Mouse (Mus musculus) mouse embryonic stem cell (cell line): Measurements from ENCODE around the gene Slc5a10.

Source experiments
- in situ Hi-C, 2 experiments: fragments of 300-500 bp; cut with MboI; formaldehyde crosslinking; loops; 1 replicate in 1 of 2; 3 replicates in 1 of 2; pipeline ENCODE4 v1.14.3; 2019 to 2020; ENCODE audit warnings: low sequenced_read_pairs in 2 of 2, low pct_unique_long_range_greater_than_20kb in 1 of 2, mixed read lengths in 1 of 2; ENCODE audit not compliant: unreplicated experiment in 1 of 2

The Slc5a10 gene

GRCm38 (mm10) chr11:61713157-61713855 lies 7.3 kb downstream of the Slc5a10 start:
- in situ Hi-C loops = loop anchor here (10.0 kb wide), 2 partner anchors 89 to 299 kb away; no protein-coding TSS in a partner anchor

GRCm38 (mm10) chr11:61708928-61709327 lies 11.7 kb downstream of the Slc5a10 start:
- in situ Hi-C loops = no loop called here

DNA sequence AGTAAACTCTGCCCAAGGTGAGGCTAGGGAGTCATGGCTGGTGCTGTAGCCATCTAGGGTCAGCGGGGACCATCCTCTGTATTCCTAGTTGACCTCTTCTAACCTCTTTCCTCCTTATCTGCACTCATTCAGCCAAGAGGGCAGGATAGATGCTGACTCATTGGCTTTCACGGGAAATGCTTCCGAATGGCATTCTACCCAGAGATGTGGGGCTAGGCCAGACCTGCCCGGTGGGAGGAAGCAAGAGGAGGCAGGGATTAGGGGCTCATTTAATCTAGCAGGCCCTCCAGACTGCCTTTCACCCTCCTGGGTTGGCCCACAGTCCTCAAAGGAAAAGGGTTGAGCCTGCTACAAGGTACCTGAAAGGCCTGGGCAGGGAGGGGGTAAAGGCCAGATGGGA lies 14.4 kb downstream of the Slc5a10 start:
- in situ Hi-C loops = no loop called here

DNA sequence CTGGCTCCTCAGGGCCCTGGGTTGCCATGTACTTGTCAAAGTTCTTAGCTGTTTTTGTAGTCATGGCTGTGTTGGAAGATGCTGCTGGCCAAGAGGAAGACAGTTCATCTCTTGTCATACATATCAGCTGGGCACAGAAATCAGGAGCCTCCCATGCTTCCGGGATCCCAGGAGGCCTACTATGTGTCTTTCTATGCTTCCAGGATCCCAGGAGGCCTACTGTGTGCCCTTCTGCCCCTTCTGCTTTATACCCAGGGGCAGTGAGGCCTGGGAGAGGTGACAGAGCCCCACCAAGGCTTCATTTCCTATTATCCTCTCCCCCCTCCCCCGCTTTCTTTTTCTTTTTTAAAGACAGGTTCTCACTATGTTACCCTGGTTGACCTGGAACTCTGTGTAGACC lies 15.0 kb downstream of the Slc5a10 start:
- in situ Hi-C loops = no loop called here

- in situ Hi-C loops = no loop called here
Observed at GRCm38 (mm10) chr11:61702494-61702893, 18.1 kb downstream of the Slc5a10 start.

GRCm38 (mm10) chr11:61701696-61702095 lies 18.9 kb downstream of the Slc5a10 start:
- in situ Hi-C loops = no loop called here

DNA sequence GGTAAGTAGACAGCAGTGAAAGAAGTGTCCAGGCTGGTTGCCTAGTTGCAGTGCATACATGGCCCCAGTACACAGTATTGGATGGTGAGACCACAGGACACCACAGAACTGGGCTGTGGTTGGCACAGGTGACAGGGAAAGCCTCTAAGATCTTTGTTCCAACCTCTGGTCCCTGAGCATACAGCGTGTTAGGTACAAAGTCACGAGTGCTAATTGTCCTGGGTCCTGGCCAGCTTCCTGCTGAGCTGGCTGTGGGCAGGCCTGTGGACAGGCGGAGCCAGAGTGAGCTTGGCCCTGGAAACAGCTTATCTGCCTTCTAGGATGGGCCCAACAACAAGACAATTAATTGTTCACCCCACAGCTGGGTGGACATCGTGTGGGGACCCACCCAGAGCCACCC lies 20.7 kb downstream of the Slc5a10 start:
- in situ Hi-C loops = no loop called here

DNA sequence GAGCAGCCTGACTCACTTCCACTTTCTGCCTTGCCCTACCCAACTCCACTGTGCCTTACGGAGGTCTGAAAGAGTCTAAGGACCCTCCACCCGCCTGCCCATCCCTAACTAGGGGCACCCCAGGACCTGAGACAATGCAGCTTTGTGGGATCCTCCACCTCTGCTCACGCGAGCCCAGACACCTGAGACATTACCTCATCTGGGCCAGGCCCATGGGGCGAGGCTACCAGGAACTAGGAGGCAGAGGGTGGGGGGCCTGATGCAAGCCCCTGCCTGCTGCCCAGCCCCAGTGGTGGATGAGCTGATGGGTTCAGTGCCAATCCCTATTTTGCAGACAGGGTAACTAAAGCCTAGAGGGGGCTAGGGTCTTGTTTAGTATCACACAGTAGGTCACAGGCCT lies 21.2 kb downstream of the Slc5a10 start:
- in situ Hi-C loops = no loop called here

GRCm38 (mm10) chr11:61698852-61699251 lies 21.8 kb downstream of the Slc5a10 start:
- in situ Hi-C loops = no loop called here

- in situ Hi-C loops = no loop called here
Observed at GRCm38 (mm10) chr11:61692996-61693395, 27.6 kb downstream of the Slc5a10 start.

DNA sequence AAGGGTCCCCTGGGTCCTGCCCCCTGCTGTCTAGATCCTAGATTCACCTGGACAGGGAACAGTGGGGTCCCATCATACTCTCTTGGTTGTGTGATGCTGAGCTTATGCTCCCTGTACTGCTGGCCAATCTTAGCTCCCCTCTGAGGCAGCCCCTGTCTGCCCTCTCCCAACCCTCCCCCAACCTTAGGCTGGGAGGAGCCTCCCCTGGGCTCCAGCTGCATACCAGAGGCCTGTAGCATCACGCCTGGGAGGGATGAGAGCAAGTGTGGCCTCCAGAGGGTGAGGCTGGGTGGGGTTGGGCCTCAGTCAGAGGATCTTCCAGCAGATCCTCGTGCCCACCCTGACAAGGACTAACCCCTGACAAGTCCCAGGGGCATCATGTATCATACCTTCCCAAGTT lies 33.0 kb downstream of the Slc5a10 start:
- in situ Hi-C loops = no loop called here

- in situ Hi-C loops = no loop called here
Observed at GRCm38 (mm10) chr11:61686906-61687453, 33.6 kb downstream of the Slc5a10 start.

GRCm38 (mm10) chr11:61686141-61686540 lies 34.5 kb downstream of the Slc5a10 start:
- in situ Hi-C loops = no loop called here

DNA sequence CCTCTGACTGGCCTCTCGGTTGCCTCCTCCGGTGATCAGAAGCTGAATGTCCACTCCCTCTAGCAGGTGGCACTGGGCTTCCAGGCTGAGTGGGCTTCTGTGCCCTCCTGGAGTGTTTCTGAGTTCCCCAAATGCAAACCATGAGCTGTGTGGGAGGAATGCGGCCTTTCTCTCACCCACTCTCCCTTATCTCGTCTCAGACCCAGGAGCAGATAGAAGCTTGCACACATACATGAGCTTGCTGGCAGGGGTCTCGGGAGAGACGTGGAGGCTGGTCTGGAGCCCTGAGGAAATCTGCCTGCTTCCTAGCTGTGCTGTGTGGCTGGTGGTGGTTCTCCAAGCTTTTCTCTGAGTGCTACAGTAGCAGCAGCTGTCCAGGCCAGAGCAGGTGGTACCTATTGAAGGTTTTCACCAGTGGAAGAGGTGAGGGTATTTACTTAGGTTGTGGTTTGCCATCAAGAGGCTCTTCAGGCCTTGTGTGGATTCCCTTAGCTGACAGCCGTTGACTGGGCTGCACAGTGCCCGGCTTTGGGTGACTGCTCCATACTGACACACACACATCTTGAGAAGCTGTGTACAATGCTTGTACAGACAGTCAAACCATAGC lies 35.4 kb downstream of the Slc5a10 start:
- in situ Hi-C loops = no loop called here

DNA sequence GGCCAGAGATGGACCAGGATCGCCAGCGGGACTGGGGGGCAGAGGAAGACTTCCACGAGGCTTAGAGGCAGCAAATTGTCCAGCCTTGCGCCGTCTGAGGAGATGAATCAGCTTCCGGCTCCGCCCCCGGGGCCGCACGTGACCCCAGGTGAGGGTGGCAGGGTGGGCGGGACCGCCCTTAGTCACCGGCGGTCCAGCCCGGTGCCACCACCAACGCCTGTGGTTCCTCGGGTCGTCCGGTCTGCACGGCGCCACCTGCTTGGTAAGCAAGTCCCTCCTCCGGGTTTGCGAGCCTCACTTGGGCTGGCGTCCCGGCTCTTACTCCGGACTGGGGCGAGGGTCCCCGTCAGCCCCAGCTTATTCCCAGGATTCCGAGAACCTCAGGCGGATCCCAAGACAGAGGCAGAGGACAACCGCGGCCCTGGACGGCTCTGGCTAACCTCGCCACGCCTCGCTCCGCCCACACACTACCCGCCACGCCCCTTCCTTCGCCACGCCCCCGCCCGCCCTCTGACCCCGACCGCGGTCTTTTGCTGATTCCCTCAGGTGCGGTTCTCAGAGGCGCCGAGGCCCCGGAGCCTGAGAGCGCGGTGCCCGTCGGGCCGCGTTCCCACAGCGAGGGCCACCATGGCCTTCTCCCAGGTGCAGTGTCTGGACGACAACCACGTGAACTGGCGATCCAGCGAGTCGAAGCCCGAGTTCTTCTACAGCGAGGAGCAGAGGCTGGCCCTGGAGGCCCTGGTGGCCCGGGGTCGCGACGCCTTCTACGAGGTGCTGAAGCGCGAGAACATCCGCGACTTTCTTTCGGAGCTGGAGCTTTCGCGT lies 36.5 kb downstream of the Slc5a10 start, which contains the start of gene Fam83g:
TSS of gene Fam83g (plus strand) at position 185 of the 825 bp plus-strand sequence.
- in situ Hi-C loops = no loop called here

GRCm38 (mm10) chr11:61679091-61679866 lies 41.3 kb downstream of the Slc5a10 start:
- in situ Hi-C loops = no loop called here

DNA sequence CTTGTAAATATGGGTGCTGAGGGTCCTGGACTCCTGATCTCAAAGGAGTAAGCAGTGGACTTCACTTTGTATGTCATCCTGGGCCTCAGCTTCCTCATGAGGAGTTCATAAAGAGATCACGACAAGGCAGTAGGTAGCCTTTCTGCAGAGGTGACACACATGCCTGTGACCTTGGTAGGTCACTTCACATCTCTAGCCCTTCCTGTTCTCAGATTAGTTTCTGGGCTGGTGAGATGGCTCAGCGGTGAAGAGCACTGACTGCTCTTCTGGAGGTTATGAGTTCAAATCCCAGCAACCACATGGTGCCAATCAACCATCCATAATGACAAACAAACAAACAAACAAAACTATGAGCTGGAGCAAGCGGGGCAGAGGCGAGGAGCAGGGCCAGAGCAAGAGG lies 42.9 kb downstream of the Slc5a10 start:
- in situ Hi-C loops = no loop called here

DNA sequence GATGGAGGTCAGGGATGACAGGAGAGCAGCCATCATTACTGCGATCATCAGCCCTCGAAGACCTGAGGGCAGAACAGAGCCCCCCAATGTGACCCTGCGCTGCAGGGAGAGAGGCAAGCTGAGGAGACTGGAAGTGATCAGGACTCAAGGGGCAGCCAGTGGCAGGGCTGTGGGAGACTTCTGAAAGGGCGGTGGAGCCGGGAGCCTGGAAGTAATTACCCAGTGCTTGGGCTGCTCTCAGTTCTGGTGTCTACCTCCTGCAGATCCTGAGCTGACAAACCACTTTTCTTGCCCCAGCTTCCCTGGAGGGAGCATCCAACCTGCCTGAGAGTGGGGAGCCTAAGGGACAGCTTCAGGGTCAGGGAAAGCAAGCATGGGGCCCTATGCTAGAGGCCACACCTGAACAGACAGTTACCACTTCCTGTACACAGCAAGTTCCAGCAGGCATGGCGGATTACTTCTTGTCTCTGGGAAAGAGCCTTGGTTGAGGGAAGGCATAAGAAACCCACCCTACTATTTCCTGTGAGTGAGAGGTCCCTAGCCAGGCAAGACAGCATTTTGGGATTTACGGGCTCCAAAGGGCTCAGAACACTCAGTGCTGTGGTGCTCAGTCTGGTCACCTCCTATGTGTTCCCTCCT lies 44.3 kb downstream of the Slc5a10 start:
- in situ Hi-C loops = no loop called here
